Mouse (Mus musculus) left cerebral cortex, postnatal 36 days (tissue): ENCODE measurements around the gene Pwp2. TPM values are rescaled to one million over a fixed set of nuclear protein-coding genes. Genes with fewer than 3 reads are reported as not detected.
"Not testable (repeated sequence)": the region's sequence is repeated elsewhere in the genome, so short reads cannot be mapped to it uniquely, and the experiment has no call there.

Source experiments
- DNase-seq, 2 experiments: peaks; one replicate each; pipeline ENCODE4 v3.0.0; 2021 to 2022; ENCODE audit warnings: low spot score in 2 of 2, mixed read lengths in 1 of 2
- intact Hi-C: fragments of 180-260 bp; cut with DNase I; formaldehyde crosslinking; loops from one replicate; pipeline ENCODE4 v1.15.1; 2025
- total RNA-seq, 2 experiments: library from RNA; stranded (reverse); gene quantifications; 2 replicates each; pipeline ENCODE4 v1.2.3; 2021

Gene Pwp2
- total RNA-seq, 2 experiments from 2014 or later = 18.9 TPM

- intact Hi-C loops = not testable (repeated sequence)
These were observed 60.8 kb downstream of the Pwp2 start for GRCm38 (mm10) chr10:78124137-78124536.

More at GRCm38 (mm10) chr10:78124137-78124536, 60.8 kb downstream of the Pwp2 start:
- DNase-seq = not testable (repeated sequence)

Other genes with a start within 250 kb of the Pwp2 start
- gene Trpm2, start 214.6 kb downstream of the Pwp2 start, total RNA-seq = 10 to 100 TPM; 40.4 to 44.2 TPM
- gene 1810043G02Rik, start 206.6 kb downstream of the Pwp2 start, total RNA-seq = 10 to 100 TPM; 32.7 to 38.1 TPM
- 100 to 1,000 TPM; 149 to 153 TPM for gene Pfkl, start 175.1 kb downstream of the Pwp2 start, total RNA-seq
- not detected for gene Dnmt3l, start 143.2 kb downstream of the Pwp2 start, total RNA-seq
- under 1 TPM in 1 of 2 experiments, not detected in 1; 0.25 TPM for gene Aire, start 141.5 kb downstream of the Pwp2 start, total RNA-seq
- gene Icosl, start 115.8 kb downstream of the Pwp2 start, total RNA-seq = 1 to 10 TPM; 1.9 to 2.2 TPM
- gene D10Jhu81e, start 15.4 kb downstream of the Pwp2 start, total RNA-seq = 100 to 1,000 TPM; 108 to 123 TPM
- gene Trappc10, start 59.5 kb upstream of the Pwp2 start, total RNA-seq = 10 to 100 TPM; 82.3 to 89.2 TPM
- 100 to 1,000 TPM; 269 to 279 TPM for gene Agpat3, start 167.3 kb upstream of the Pwp2 start, total RNA-seq
- 100 to 1,000 TPM; 348 to 358 TPM for gene Rrp1, start 227.9 kb upstream of the Pwp2 start, total RNA-seq
- 10 to 100 TPM; 35.4 to 42.4 TPM for gene Cstb, start 240.5 kb upstream of the Pwp2 start, total RNA-seq